Mouse (Mus musculus) cerebellum, postnatal 10 days (tissue): ENCODE data around the gene Ankrd33b.

Source experiments
- DNase-seq, 2 experiments: peaks; one replicate each; pipeline ENCODE4 v3.0.0; 2021; ENCODE audit warnings: mixed read lengths in 2 of 2

The Ankrd33b gene

GRCm38 (mm10) chr15:31337192-31337741 lies 30.3 kb downstream of the Ankrd33b start:
- DNase-seq = no peak

GRCm38 (mm10) chr15:31336685-31337084 lies 30.8 kb downstream of the Ankrd33b start:
- DNase-seq = no peak

GRCm38 (mm10) chr15:31334829-31335228 lies 32.7 kb downstream of the Ankrd33b start:
- DNase-seq = no peak

- DNase-seq = no peak
Measured at GRCm38 (mm10) chr15:31332541-31333163, 34.9 kb downstream of the Ankrd33b start.

GRCm38 (mm10) chr15:31331742-31332141 lies 35.8 kb downstream of the Ankrd33b start:
- DNase-seq = no peak

- DNase-seq = no peak
Measured at GRCm38 (mm10) chr15:31328082-31328614, 39.4 kb downstream of the Ankrd33b start.

- DNase-seq = no peak
Measured at GRCm38 (mm10) chr15:31325660-31326354, 41.7 kb downstream of the Ankrd33b start.

GRCm38 (mm10) chr15:31324551-31324950 lies 43.0 kb downstream of the Ankrd33b start:
- DNase-seq = no peak

GRCm38 (mm10) chr15:31323684-31324083 lies 43.8 kb downstream of the Ankrd33b start:
- DNase-seq = peak; percentile 25 to 39

GRCm38 (mm10) chr15:31320598-31321377 lies 46.7 kb downstream of the Ankrd33b start:
- peak; percentile 36 to 41 for DNase-seq

GRCm38 (mm10) chr15:31319046-31319445 lies 48.5 kb downstream of the Ankrd33b start:
- DNase-seq = peak in 1 of 2 experiments; percentile 31

- peak; percentile 64 to 75 for DNase-seq
Measured at GRCm38 (mm10) chr15:31318158-31318955, 49.2 kb downstream of the Ankrd33b start.

GRCm38 (mm10) chr15:31317056-31317805 lies 50.3 kb downstream of the Ankrd33b start:
- DNase-seq = no peak

GRCm38 (mm10) chr15:31315630-31316231 lies 51.8 kb downstream of the Ankrd33b start:
- peak; percentile 93 to 96 for DNase-seq

GRCm38 (mm10) chr15:31312001-31312400 lies 55.5 kb downstream of the Ankrd33b start:
- DNase-seq = no peak

GRCm38 (mm10) chr15:31309526-31309925 lies 58.0 kb downstream of the Ankrd33b start:
- peak; percentile 36 to 47 for DNase-seq

GRCm38 (mm10) chr15:31306726-31307125 lies 60.8 kb downstream of the Ankrd33b start:
- no peak for DNase-seq

GRCm38 (mm10) chr15:31305181-31305580 lies 62.3 kb downstream of the Ankrd33b start:
- DNase-seq = no peak

- no peak for DNase-seq
Measured at GRCm38 (mm10) chr15:31304302-31304701, 63.2 kb downstream of the Ankrd33b start.

- DNase-seq = no peak
Measured at GRCm38 (mm10) chr15:31302293-31302990, 65.1 kb downstream of the Ankrd33b start.
